Mouse (Mus musculus) bone marrow, adult 2 months (tissue): ENCODE measurements at regions not wholly inside any gene's neighbourhood (a gene's known extent, or its start where the extent isn't known, plus 50 kb on each side); places are given as distances from the start of the nearest gene placed in this dataset.

ENCODE experiments used
- CTCF ChIP-seq: fragments of 200-500 bp; IDR thresholded peaks from 2 replicates; pipeline ENCODE4 v1.5.1; 2011; ENCODE audit warnings: low read length, control low read depth; ENCODE audit not compliant: control insufficient read depth, insufficient read depth
- POLR2A ChIP-seq: fragments of 200-500 bp; IDR thresholded peaks from 2 replicates; pipeline ENCODE4 v1.6.1; 2011; ENCODE audit warnings: low read depth, mild to moderate bottlenecking, control low read depth, low read length, borderline replicate concordance; ENCODE audit not compliant: control insufficient read depth

GRCm38 (mm10) chr11:27799826-27800620 is 539.6 kb downstream of the Gm6685 start:
- no peak for TF ChIP-seq POLR2A
- TF ChIP-seq CTCF, result no peak
